Mouse (Mus musculus) olfactory bulb, adult 2 months (tissue): ENCODE results near the gene Rfpl4. TPM values are rescaled to one million over a fixed set of nuclear protein-coding genes. Genes with fewer than 3 reads are reported as not detected.
A peak's percentile ranks its signal among the peaks of the same experiment; 100 is the strongest.
"Not testable (repeated sequence)": the region's sequence is repeated elsewhere in the genome, so short reads cannot be mapped to it uniquely, and the experiment has no call there.

Source experiments
- H3K27ac ChIP-seq: fragments of 200-500 bp; 2 replicates; pipeline ENCODE4 v1.5.1; 2012; ENCODE audit warnings: low read depth, low read length; ENCODE audit not compliant: insufficient read depth
- H3K4me1 ChIP-seq: fragments of 200-500 bp; 2 replicates; pipeline ENCODE4 v1.6.1; 2012; ENCODE audit warnings: low read length; ENCODE audit not compliant: control insufficient read depth, insufficient read depth
- H3K4me3 ChIP-seq: fragments of 200-500 bp; 2 replicates; pipeline ENCODE4 v1.5.1; 2012; ENCODE audit warnings: mild to moderate bottlenecking, low read depth, low read length, moderate library complexity; ENCODE audit not compliant: insufficient read depth
- CTCF ChIP-seq: fragments of 200-500 bp; IDR thresholded peaks from 2 replicates; pipeline ENCODE4 v1.5.1; 2012; ENCODE audit warnings: low read depth, mild to moderate bottlenecking, low read length, moderate library complexity; ENCODE audit not compliant: insufficient read depth
- POLR2A ChIP-seq: fragments of 200-500 bp; IDR thresholded peaks from 2 replicates; pipeline ENCODE4 v1.6.1; 2012; ENCODE audit warnings: mild to moderate bottlenecking, low read depth, low read length, moderate library complexity; ENCODE audit not compliant: insufficient read depth
- WGBS: fragments of 180-500 bp; shearing (Covaris S2); methylation state at CpG from one replicate; pipeline ENCODE4 v1.1.7; 2018; 5-methylcytosine and 5-hydroxymethylcytosine counted together
- polyA plus RNA-seq: library from polyadenylated mRNA; stranded (reverse); fragments of >200 nt; gene quantifications from 2 replicates; pipeline ENCODE4 v1.2.4, GENCODE M21; 2012; ENCODE audit warnings: low replicate concordance; ENCODE audit not compliant: missing spikeins, insufficient read depth, insufficient read length

Rfpl4 gene
- polyA plus RNA-seq, result not detected in 2 replicates

DNA sequence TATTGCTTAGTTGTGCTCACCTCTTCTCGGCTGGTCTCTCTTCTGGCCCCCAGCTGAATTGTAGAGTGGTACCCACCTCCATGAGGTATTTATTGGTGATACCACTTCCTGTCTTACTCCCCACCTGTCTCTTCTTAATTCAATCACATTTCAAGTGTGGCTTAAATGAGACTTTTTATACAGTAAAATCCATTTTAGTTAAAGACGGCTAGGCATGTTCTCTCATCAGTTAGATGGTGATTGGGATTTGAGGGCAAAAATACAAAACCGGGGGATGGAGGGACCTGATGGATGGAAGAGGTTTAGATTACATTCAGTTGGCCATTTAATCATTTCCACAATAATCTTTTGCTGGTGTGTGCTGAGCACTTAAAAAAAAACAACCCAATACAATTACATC lies at the start of gene Rfpl4:
Gene Rfpl4, minus strand, starts transcription at position 101 of the 400 bp plus-strand sequence.
- H3K27ac ChIP-seq, result no peak within 1 kb of the TSS
- H3K4me1 ChIP-seq, result no peaks in the 10 kb centered on the region
- TF ChIP-seq POLR2A (no peak), CTCF (no peak)
- WGBS, result 92% methylated on average over 3 of the region's 3 CpGs
- no peak within 1 kb of the TSS for H3K4me3 ChIP-seq

DNA sequence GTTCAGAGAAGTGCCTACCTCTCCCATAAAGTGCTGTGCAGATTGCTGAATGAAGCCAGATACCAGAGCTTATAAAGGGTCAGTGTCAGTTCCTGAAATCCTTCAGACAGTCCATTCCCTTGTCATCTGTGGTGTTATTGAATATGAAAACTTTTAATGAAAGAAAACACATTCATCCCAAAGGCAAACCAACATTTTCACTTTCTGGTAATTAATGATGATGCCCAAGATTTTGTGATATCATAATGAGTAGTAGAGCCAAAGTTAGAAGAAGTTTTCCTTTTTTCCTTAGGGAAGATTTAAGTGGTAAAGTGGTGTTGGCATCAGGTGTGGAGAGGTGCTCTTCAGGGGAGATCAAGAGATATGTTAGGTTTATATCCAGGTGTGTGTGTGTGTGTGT lies 32.8 kb upstream of the Rfpl4 start, which contains the start of gene Vmn1r55:
Gene Vmn1r55, minus strand, starts transcription at position 101 of the 400 bp plus-strand sequence.
- H3K4me1 ChIP-seq, H3K27ac ChIP-seq, H3K4me3 ChIP-seq: not testable (repeated sequence)

DNA sequence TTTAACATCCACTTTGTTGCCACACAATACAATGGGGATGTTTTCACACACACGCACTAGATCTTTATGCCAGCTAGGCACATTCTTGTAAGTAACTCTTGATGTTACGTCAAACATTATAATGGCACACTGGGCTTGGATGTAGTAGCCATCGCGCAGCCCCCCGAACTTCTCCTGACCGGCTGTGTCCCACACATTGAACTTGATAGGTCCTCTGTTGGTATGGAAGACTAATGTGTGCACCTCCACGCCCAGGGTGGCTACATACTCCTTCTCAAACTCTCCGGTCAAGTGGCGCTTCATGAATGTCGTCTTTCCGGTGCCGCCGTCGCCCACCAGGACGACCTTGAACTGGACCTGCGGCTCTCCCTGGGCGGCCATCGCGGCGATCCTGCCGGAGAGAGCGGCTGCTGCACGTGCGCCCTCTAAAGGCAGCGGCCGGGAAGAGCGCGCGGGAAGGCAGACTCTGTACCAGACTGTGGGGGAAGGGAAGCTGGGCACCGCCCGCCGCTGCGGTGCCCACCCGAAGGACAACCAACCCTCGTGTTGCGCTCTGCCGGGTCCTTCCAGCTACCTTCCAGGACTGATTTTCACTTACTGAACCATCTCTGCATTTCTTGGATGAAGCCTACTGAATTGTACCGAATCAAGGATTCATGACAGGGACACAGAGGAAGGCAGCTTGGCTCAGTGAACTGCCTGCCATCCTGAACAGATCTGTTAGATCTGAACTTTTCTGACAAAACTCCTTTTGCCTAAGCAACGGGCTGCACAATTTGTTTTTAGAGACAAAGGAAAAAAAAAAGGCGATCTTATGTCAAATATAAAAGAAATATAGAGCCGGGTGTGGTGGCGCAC lies 9.0 kb upstream of the Rfpl4 start, which contains the start of gene Rasl2-9:
Gene Rasl2-9, minus strand, starts transcription at position 402 of the 858 bp plus-strand sequence.
- Histone ChIP-seq H3K4me1 (peaks cover 5% of the 10 kb centered on the region; the same call in 1 of the 2 replicates), H3K4me3 (peak within 1 kb of the TSS; percentile 49), H3K27ac (no peak within 1 kb of the TSS)
- TF ChIP-seq CTCF, result peak; percentile 67
- TF ChIP-seq POLR2A, result no peak
- WGBS, result 20% methylated on average over 42 of the region's 42 CpGs

DNA sequence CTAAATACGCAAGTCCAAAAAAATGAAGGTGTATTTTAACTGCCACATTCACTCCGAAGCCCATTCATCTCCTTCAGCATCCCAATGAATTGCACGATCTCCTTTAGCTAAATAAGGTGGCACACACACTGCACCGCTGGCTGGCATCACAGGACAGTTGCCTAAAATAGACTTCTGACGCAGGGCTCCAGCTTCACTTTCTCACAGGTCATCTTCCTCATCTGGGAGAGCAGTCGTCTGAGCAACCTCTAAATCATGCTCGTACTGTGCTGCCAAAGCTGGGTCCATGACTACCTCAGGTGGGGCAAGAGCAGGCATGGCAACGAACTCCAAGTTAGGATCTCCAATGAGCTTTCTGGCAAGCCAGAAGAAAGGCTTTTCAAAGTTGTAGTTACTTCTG lies 8.3 kb upstream of the Rfpl4 start:
- H3K4me3 ChIP-seq, result no peak overlapping the region
- H3K27ac ChIP-seq, result no peak overlapping the region
- H3K4me1 ChIP-seq, result peaks cover 5% of the 10 kb centered on the region; the same call in 1 of the 2 replicates
- no peak for TF ChIP-seq POLR2A
- no peak for TF ChIP-seq CTCF
- 89% methylated on average over 8 of the region's 8 CpGs for WGBS

DNA sequence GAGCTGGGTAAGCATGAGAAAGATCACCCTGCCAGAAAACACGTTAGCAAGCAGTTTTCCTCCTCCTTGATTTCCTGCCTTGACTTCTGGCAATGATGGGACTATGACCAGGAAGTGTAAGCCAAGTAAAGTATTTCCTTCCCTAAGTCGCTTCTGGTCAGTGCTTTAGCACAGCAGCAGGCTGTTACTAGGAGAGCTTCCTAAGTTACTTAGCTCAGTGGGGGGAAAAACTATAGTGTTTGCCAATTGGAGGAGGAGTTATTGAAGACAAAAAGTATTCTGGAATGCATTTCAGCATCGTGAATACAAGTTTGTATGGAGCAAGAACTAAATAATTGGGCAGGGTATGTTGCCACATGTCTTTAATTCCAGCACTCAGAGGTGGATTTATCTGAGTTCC lies 4.0 kb downstream of the Rfpl4 start:
- Histone ChIP-seq H3K4me1 (no peaks in the 10 kb centered on the region), H3K27ac (no peak overlapping the region), H3K4me3 (no peak overlapping the region)
- no peak for TF ChIP-seq POLR2A
- TF ChIP-seq CTCF, result no peak
- 24% methylated on average over 3 of the region's 3 CpGs for WGBS

DNA sequence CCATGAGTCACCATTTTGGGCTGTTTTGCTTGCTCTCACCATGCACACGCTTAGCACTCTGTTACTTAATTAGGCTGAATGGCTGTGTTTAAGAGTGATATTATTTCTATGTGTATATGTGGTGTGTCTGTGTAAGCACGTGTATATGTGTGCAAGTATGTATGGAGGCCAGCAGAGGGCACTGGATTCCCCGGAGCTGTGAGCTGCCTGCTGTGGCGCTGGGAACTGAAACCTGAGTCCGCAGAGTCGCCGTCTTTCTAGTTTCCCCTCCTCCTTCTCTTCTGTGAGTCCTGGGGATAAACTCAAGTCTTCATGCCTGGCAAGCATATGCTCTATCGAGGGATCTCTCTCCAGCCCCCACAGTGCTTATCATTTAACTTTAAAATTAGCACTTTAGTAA lies 7.4 kb downstream of the Rfpl4 start:
- Histone ChIP-seq H3K27ac (no peak overlapping the region), H3K4me1 (no peaks in the 10 kb centered on the region), H3K4me3 (no peak overlapping the region)
- TF ChIP-seq CTCF (no peak), POLR2A (no peak)
- 86% methylated on average over 8 of the region's 8 CpGs for WGBS

DNA sequence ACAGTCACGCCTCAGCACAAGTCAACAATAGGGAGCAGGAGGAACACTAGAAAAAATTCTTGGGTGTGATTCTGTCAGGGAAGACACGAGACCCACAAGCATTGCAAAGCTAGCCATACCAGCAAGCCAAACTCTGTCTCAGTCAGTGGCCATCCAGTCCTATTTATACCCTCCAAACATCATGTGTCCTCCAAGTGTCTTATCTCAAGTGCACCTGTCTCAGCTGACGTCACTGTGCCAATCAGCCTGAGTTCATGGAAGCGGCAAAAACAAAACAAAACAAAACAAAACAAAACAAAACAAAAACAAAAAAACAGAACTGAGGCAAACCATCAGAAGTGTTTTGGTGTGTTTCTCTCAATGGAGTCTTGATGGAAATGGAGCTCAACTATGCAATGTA lies 8.5 kb downstream of the Rfpl4 start:
- Histone ChIP-seq H3K4me3 (no peak overlapping the region), H3K27ac (no peak overlapping the region), H3K4me1 (no peaks in the 10 kb centered on the region)
- 83% methylated on average over 4 of the region's 4 CpGs for WGBS
- TF ChIP-seq CTCF (no peak), POLR2A (no peak)

DNA sequence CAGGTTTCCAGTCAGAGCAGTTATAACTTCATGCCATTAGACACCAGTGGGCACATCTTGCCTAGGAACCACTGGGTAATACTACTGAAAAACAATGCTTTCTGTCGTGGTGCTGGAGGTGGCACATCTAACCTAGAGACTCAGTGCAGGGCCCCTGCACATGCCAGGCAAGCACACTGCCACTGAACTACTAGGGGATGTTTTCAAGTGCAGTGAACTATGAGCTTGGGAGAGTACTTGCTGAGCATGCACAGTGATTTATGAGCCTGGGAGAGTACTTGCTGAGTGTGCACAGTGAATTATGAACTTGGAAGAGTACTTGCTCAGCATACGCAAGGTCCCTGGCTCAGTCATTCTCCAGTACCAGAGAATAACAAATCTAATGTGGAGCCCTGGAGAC lies 14.2 kb downstream of the Rfpl4 start:
- no peak for TF ChIP-seq POLR2A
- TF ChIP-seq CTCF, result no peak
- 81% methylated on average over 2 of the region's 2 CpGs for WGBS
- no peak overlapping the region for H3K4me3 ChIP-seq
- no peaks in the 10 kb centered on the region for H3K4me1 ChIP-seq
- H3K27ac ChIP-seq, result no peak overlapping the region

DNA sequence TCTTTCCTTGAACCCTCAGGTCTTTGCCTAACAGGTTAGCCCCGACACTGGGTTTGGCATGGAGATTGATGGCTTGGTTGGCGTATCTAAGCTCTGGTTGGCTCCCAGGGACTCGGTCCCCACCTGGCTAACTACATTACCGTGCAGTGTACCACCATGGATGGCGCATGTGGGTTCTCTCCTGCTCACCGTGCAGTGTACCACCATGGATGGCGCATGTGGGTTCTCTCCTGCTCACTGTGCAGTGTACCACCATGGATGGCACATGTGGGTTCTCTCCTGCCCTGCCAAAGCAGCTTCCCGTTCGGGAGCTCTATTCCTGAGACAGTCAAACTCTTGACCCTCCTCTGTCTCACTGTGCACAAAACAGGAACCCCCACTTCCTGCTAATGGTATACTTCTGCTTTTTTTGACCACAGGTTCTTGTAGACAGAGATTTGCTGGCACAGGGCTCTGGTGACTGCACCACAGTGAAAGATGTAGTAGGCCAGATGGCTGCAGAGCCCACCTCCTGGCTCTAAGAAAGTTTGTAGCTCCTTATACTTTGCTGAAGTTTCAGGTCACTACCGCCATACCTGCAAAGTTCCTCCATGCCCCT lies 15.6 kb downstream of the Rfpl4 start:
- 93% methylated on average over 10 of the region's 10 CpGs for WGBS

More for the DNA sequence above, 15.6 kb downstream of the Rfpl4 start:
- Histone ChIP-seq H3K4me1 (no peaks in the 10 kb centered on the region), H3K27ac (no peak overlapping the region), H3K4me3 (no peak overlapping the region)
- TF ChIP-seq CTCF (no peak), POLR2A (no peak)
